Mouse (Mus musculus) heart, embryonic 14.5 days (tissue): ENCODE data around the gene Tnni1. TPM values are rescaled to one million over a fixed set of nuclear protein-coding genes. Genes with fewer than 3 reads are reported as not detected.

Experiments
- ATAC-seq: fragments of 200-750 bp; cut with Nextera tagmentation; 2 replicates; pipeline ENCODE4 v1.8.0; 2017; ENCODE audit warnings: low read depth, moderate TSS enrichment; ENCODE audit not compliant: insufficient number of reproducible peaks, insufficient read depth, low FRiP score
- H3K27ac ChIP-seq, 2 experiments: fragments of 200-500 bp in 1 of 2; fragments of 300-500 bp in 1 of 2; sonication (generic) in 1 of 2; replicated peaks in 1 of 2; 2 replicates each; pipeline ENCODE4 v1.5.1; 2012 to 2014; ENCODE audit warnings: low read depth in 2 of 2, low read length in 2 of 2, control low read depth in 1 of 2, mild to moderate bottlenecking in 1 of 2, mixed read lengths in 1 of 2; ENCODE audit not compliant: control insufficient read depth in 1 of 2, insufficient read depth in 1 of 2
- H3K27me3 ChIP-seq: fragments of 300-500 bp; sonication (generic); 2 replicates; pipeline ENCODE4 v1.6.1; 2014; ENCODE audit warnings: mild to moderate bottlenecking, low read length, control low read depth; ENCODE audit not compliant: control insufficient read depth, insufficient read depth
- H3K36me3 ChIP-seq: fragments of 300-500 bp; sonication (generic); 2 replicates; pipeline ENCODE4 v1.6.1; 2014; ENCODE audit warnings: mild to moderate bottlenecking, control low read depth, low read length, mixed read lengths; ENCODE audit not compliant: control insufficient read depth, insufficient read depth
- H3K4me1 ChIP-seq, 2 experiments: fragments of 200-500 bp in 1 of 2; fragments of 300-500 bp in 1 of 2; sonication (generic) in 1 of 2; 2 replicates each; pipeline ENCODE4 v1.6.1; 2012 to 2014; ENCODE audit warnings: low read length in 2 of 2, control low read depth in 1 of 2, mixed read lengths in 1 of 2; ENCODE audit not compliant: control insufficient read depth in 2 of 2, insufficient read depth in 2 of 2
- H3K4me2 ChIP-seq: fragments of 300-500 bp; sonication (generic); 2 replicates; pipeline ENCODE4 v1.6.1; 2014; ENCODE audit warnings: mild to moderate bottlenecking, low read length
- H3K4me3 ChIP-seq, 2 experiments: fragments of 200-500 bp in 1 of 2; fragments of 300-500 bp in 1 of 2; sonication (generic) in 1 of 2; 2 replicates each; pipeline ENCODE4 v1.5.1; 2012 to 2014; ENCODE audit warnings: low read length in 2 of 2, mild to moderate bottlenecking in 2 of 2, control low read depth in 1 of 2, low read depth in 1 of 2, moderate library complexity in 1 of 2; ENCODE audit not compliant: control insufficient read depth in 1 of 2, insufficient read depth in 1 of 2
- H3K9ac ChIP-seq: fragments of 300-500 bp; sonication (generic); 2 replicates; pipeline ENCODE4 v1.6.1; 2014; ENCODE audit warnings: mild to moderate bottlenecking, low read length
- H3K9me3 ChIP-seq: fragments of 300-500 bp; sonication (generic); 2 replicates; pipeline ENCODE4 v1.6.1; 2016; ENCODE audit warnings: low read length, control low read depth; ENCODE audit not compliant: control insufficient read depth
- WGBS: fragments of 180-500 bp; shearing (Covaris S2); extraction: QIAGEN DNeasy Blood & Tissue Kit; methylation state at CpG from one replicate; pipeline ENCODE4 v1.1.7; 2014; 5-methylcytosine and 5-hydroxymethylcytosine counted together
- polyA plus RNA-seq: library from polyadenylated mRNA; unstranded; fragments of >200 nt; fragmentation: Nextera tagmentation; extraction: Ambion mirVana; gene quantifications from 2 replicates; pipeline ENCODE4 v1.2.1, GENCODE M21; 2014

Tnni1 gene
- polyA plus RNA-seq, 1 experiment from 2014 or later = 5,035 TPM

- H3K27ac ChIP-seq = 0 out of 4 replicates have a peak overlapping the region, but pooled peaks of 1 of the 2 experiments have one; percentile 31
- no peak; the same call in 1 of the 2 replicates for ATAC-seq
Observed at GRCm38 (mm10) chr1:135856070-135856469, 76.8 kb downstream of the Tnni1 start.

GRCm38 (mm10) chr1:135857137-135857775 lies 78.0 kb downstream of the Tnni1 start:
- Histone ChIP-seq H3K4me2 (no peak overlapping the region), H3K9ac (no peak overlapping the region), H3K36me3 (peaks cover 14% of the 10 kb centered on the region), H3K9me3 (no peaks in the 10 kb centered on the region), H3K4me3 (no peak overlapping the region), H3K27me3 (no peaks in the 10 kb centered on the region), H3K4me1 (peaks cover 19 to 24% of the 10 kb centered on the region in 2 experiments), H3K27ac (no peak overlapping the region)
- 50% methylated on average over 11 of the region's 11 CpGs for WGBS
- no peak for ATAC-seq

More at GRCm38 (mm10) chr1:135856070-135856469, 76.8 kb downstream of the Tnni1 start:
- no peaks in the 10 kb centered on the region for H3K27me3 ChIP-seq
- no peaks in the 10 kb centered on the region for H3K9me3 ChIP-seq
- no peak overlapping the region for H3K9ac ChIP-seq
- H3K4me3 ChIP-seq = no peak overlapping the region
- no peak overlapping the region for H3K4me2 ChIP-seq
- H3K4me1 ChIP-seq = peaks cover 16 to 22% of the 10 kb centered on the region in 2 experiments
- peaks cover 26% of the 10 kb centered on the region for H3K36me3 ChIP-seq
- 53% methylated on average over 4 of the region's 4 CpGs for WGBS

GRCm38 (mm10) chr1:135858533-135858932 lies 79.3 kb downstream of the Tnni1 start:
- no peak overlapping the region for H3K9ac ChIP-seq
- no peak overlapping the region for H3K27ac ChIP-seq
- H3K4me3 ChIP-seq = no peak overlapping the region
- H3K36me3 ChIP-seq = 0 out of 2 replicates have a peak, but pooled peaks cover 2% of the 10 kb centered on the region
- no peak for ATAC-seq
- H3K9me3 ChIP-seq = no peaks in the 10 kb centered on the region
- H3K27me3 ChIP-seq = no peaks in the 10 kb centered on the region
- H3K4me1 ChIP-seq = peaks cover 25 to 26% of the 10 kb centered on the region in 2 experiments
- no peak overlapping the region for H3K4me2 ChIP-seq
- WGBS = 90% methylated on average over 7 of the region's 7 CpGs

Other genes with a start within 250 kb of the Tnni1 start
- 28.0 and 33.6 TPM in 2 replicates for gene Nav1, start 172.1 kb upstream of the Tnni1 start, polyA plus RNA-seq
- 133 and 220 TPM in 2 replicates for gene Csrp1, start 59.4 kb upstream of the Tnni1 start, polyA plus RNA-seq
- 72.4 and 77.2 TPM in 2 replicates for gene Phlda3, start 13.3 kb upstream of the Tnni1 start, polyA plus RNA-seq
- gene Lad1, start 39.2 kb downstream of the Tnni1 start, polyA plus RNA-seq = 3.1 and 4.8 TPM in 2 replicates
- 7,347 and 7,875 TPM in 2 replicates for gene Tnnt2, start 56.9 kb downstream of the Tnni1 start, polyA plus RNA-seq
- gene Pkp1, start 139.8 kb downstream of the Tnni1 start, polyA plus RNA-seq = 0.04 and 0.08 TPM in 2 replicates
- 0.08 TPM in 1 of 2 replicates, not detected in the other for gene Igfn1, start 226.9 kb downstream of the Tnni1 start, polyA plus RNA-seq
- gene Tmem9, start 228.7 kb downstream of the Tnni1 start, polyA plus RNA-seq = 38.9 and 82.2 TPM in 2 replicates